Mouse (Mus musculus) activated CD4-positive, CD25-positive, alpha-beta regulatory T cell, adult 9 weeks (primary cell): ENCODE results near the gene Usb1. TPM values are rescaled to one million over a fixed set of nuclear protein-coding genes. Genes with fewer than 3 reads are reported as not detected.

Experiments
- polyA plus RNA-seq: library from polyadenylated mRNA; unstranded; fragments of 100-300 nt; shearing (Covaris generic); gene quantifications from one replicate; pipeline ENCODE4 v1.2.1, GENCODE M21; 2017

Usb1 gene
- polyA plus RNA-seq = 70.1 TPM

GRCm38 (mm10) chr8:95331720-95332436, at the start of gene Usb1, which contains the start of gene Zfp319:
Gene Usb1, plus strand, starts transcription at chr8:95332284.
Gene Zfp319, minus strand, starts transcription at chr8:95331950.

DNA sequence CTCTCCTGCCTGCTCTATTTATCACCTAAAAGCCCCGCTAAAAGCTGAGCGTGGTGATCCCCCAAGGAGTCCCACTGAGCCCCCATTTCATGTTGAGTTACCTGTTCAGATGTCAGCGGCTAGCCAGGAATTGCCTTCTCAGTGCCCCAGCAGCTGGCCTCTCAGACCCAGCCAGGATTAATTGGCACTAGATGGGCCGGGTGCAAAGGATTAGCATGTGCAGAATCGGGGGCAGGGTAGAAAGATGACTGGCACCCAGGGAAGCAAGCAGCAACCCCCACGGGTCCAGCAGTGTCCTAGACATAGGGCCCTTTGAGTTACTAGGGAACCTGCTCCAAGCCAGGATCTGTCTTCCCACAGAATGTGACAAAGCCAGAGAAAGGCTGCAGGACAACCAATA, 25.7 kb upstream of the Usb1 start, which contains the start of gene Cngb1:
TSS of gene Cngb1 (minus strand) at position 155 of the 400 bp plus-strand sequence.

DNA sequence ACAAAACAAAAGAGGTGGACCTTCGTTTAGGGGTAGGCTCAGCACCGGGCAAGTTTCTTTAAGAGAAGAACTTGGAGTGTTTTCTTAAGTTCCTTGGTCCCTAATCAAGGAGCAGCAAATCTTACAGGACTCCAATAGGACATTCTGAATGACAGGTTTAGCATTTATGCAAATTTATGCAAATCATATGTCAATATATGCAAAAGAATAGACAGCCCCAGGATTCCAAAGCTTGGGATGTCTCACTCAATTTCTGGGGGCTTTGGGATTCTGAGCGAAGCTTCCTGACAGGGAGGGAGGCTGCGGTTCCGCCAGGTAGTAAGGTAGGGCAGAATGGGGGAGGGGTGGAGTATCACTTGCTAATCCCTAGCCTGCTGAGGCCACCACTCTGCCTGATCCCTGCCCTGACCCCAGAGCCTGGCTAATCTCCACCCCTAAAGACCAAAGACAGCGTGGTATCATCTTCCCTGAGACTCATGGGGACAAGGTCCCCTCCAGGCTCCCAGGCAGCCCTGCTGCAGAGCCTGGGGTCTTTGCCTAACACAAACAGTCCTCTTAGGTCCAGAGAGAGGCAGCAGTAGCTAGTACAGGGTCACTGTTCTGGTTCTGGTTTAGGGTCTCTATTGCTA, 21.6 kb upstream of the Usb1 start, which contains the start of gene Tepp:
TSS of gene Tepp (plus strand) at position 225 of the 629 bp plus-strand sequence.

DNA sequence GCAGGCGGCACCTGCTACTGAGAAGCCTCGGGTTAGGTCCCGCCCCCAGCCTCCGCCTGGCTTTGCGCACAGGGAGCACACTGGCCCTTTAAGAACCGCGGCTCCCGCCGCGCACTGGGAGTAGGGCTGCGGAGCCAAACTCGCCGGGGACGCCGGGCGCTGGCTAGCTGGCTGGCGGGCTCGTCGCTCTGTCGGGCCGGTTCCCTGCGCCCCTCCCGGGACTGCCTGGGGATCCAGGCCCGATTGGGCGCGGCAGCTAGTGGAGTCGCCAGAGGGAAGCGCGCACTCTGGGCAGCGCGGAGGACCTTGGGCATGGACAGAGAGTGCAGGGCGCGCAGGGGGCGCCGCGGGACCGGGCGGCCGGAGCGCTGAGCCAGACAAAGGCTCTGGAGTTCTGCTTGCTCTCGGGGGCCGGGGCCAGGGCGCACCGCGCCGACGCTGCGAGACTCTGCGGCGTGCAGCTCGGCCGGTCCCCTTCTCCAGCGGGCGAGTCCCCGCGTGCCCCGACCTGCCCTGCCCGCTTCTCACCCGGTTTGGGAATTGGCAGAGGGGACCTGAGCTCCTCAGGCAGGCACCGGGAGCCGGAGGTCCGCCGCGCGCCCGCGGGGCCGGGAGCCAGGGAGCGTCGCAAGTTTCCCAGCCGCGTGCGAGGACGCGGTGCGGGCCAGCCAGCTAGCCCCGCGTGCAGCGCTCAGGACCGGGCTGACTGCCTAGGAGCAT, 20.2 kb downstream of the Usb1 start, which contains the start of gene Mmp15:
TSS of gene Mmp15 (plus strand) at position 118 of the 720 bp plus-strand sequence.

Other genes with a start within 250 kb of the Usb1 start
- gene Kifc3, start 129.5 kb upstream of the Usb1 start, polyA plus RNA-seq = 0.82 TPM
- gene Cngb1, start 25.7 kb upstream of the Usb1 start, polyA plus RNA-seq = not detected
- gene Tepp, start 21.7 kb upstream of the Usb1 start, polyA plus RNA-seq = not detected
- gene Zfp319, start 334 bp upstream of the Usb1 start, polyA plus RNA-seq = 8.7 TPM
- gene Mmp15, start 20.0 kb downstream of the Usb1 start, polyA plus RNA-seq = 1.2 TPM
- gene Cfap20, start 102.6 kb downstream of the Usb1 start, polyA plus RNA-seq = 35.3 TPM
- 4.2 TPM for gene Csnk2a2, start 157.8 kb downstream of the Usb1 start, polyA plus RNA-seq
- not detected for gene Ccdc113, start 201.8 kb downstream of the Usb1 start, polyA plus RNA-seq
- gene Prss54, start 244.1 kb downstream of the Usb1 start, polyA plus RNA-seq = not detected